Mouse (Mus musculus) bone marrow macrophage, adult 2 months (primary cell): ENCODE results near the gene Carmil3.

Experiments
- CTCF ChIP-seq: IDR thresholded peaks from 2 replicates; pipeline ENCODE4 v1.5.1; 2012; ENCODE audit warnings: low read depth, mild to moderate bottlenecking, low read length, moderate library complexity
- POLR2A ChIP-seq: IDR thresholded peaks from 2 replicates; pipeline ENCODE4 v1.6.1; 2012; ENCODE audit warnings: mild to moderate bottlenecking, low read depth, low read length, borderline replicate concordance

DNA sequence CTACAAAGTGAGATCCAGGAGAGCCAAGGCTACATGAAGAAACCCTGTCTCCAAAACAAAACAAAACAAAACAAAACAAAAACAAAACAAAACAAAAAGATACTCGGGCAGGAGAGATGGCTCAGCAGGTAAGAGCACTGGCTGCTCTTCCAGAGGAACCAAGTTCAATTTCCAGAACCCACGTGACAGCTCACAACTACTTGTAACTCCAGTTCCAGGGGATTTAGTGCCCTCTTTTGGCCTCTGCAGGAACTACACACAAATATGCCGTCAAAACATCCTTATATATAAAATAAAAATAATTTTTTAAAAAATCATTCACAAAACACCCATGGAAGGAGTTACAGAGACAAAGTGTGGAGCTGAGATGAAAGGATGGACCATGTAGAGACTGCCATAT lies 37.5 kb downstream of the Carmil3 start:
- no peak for TF ChIP-seq CTCF
- TF ChIP-seq POLR2A = no peak
